Mouse (Mus musculus) duodenum, adult 2 months (tissue): ENCODE measurements around the gene Stk26. TPM values are rescaled to one million over a fixed set of nuclear protein-coding genes. Genes with fewer than 3 reads are reported as not detected.

Source experiments
- polyA plus RNA-seq: library from polyadenylated mRNA; depleted of rRNA; stranded (reverse); fragments of >200 nt; gene quantifications from 2 replicates; pipeline ENCODE4 v1.2.3, GENCODE M21; 2012; ENCODE audit warnings: low replicate concordance; rRNA removed

The Stk26 gene
- polyA plus RNA-seq: 0.30 and 1.1 TPM in 2 replicates

DNA sequence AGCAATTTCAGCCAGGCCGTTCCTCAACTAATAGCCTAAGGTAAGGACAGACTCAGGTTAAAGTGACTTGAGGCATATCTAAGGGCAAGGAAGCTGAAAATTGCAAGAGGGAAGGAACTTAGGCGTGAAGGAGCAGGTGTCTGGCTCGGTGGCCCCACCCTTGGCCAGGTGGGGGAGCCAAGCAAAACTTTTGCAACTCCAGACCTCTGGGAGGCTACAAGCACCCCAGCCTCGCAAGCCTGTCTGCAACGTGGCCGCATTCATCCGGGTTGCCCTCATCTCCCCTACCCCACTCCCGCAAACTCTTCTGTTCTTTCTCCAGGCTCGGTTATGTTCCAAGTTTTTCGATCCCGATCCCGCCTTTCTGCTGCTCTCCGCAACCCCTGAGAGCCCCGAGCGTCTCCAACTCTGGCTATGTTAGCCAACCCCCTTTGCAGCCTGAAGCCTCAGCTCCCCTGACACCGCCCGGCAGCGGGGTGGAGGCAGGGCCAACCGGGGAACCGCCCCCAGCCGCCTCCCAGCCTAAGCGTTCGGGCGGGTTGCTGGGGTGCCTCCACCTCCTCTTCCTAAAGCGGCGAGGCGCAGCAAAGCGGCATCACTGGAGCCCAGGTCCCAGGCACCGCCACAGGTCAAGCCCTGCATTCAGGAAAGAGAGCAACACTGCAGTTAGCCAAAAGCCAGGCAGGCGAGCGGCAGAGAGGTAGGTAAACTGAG, at the start of gene Stk26:
TSS of gene Stk26 (plus strand) at position 201 of the 714 bp plus-strand sequence.

DNA sequence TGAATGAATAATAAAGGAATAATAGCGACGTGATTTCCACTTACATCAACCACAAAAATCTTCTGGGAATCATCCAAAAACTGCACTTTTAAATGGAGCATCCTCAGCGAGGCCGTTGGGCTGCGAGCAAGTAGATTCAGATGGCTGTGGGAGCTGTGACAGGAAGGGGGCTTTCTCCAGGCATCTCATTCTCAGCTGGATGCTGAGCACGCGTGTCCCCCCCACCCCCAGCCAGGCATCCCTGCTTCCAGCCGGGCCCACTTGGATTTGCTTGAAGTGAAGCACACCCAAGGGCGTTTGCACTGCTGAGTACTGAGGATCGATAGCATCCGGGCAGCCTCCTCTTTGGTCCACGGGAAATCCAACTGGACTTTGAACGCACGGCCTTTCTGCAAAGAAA, 101.8 kb downstream of the Stk26 start, which contains the start of gene Frmd7:
TSS of gene Frmd7 (minus strand) at position 101 of the 400 bp plus-strand sequence.

Other genes with a start within 250 kb of the Stk26 start
- 0.07 TPM in 1 of 2 replicates, not detected in the other for gene Frmd7, start 101.7 kb downstream of the Stk26 start, polyA plus RNA-seq
- 0.76 and 0.94 TPM in 2 replicates for gene Rap2c, start 177.0 kb downstream of the Stk26 start, polyA plus RNA-seq